Mouse (Mus musculus) heart, postnatal 14 days (tissue): Measurements from ENCODE around the gene Spag6l. TPM values are rescaled to one million over a fixed set of nuclear protein-coding genes. Genes with fewer than 3 reads are reported as not detected.
A peak's percentile ranks its signal among the peaks of the same experiment; 100 is the strongest.
"Not testable (repeated sequence)": the region's sequence is repeated elsewhere in the genome, so short reads cannot be mapped to it uniquely, and the experiment has no call there.

ENCODE experiments used
- DNase-seq, 2 experiments: peaks; one replicate each; pipeline ENCODE4 v3.0.0; 2021 to 2022
- intact Hi-C: fragments of 180-260 bp; cut with DNase I; formaldehyde crosslinking; loops from one replicate; pipeline ENCODE4 v1.15.1; 2025
- long read RNA-seq, 2 experiments: library from polyadenylated mRNA; stranded (forward); transcript quantifications; one replicate each; pipeline ENCODE4 v2.0.0; 2021
- total RNA-seq, 2 experiments: library from RNA; stranded (reverse); gene quantifications; 2 replicates each; pipeline ENCODE4 v1.2.3; 2021

Gene Spag6l
- under 1 TPM in 1 of 2 experiments, not detected in 1; 0.45 TPM for total RNA-seq
- long read RNA-seq, experiment 1, partial matches to known transcripts: 0 of 1 reads
- long read RNA-seq, experiment 1, other reads (novel, unspliced or antisense): 0 of 1 reads
- long read RNA-seq, experiment 2: 0 reads

DNA sequence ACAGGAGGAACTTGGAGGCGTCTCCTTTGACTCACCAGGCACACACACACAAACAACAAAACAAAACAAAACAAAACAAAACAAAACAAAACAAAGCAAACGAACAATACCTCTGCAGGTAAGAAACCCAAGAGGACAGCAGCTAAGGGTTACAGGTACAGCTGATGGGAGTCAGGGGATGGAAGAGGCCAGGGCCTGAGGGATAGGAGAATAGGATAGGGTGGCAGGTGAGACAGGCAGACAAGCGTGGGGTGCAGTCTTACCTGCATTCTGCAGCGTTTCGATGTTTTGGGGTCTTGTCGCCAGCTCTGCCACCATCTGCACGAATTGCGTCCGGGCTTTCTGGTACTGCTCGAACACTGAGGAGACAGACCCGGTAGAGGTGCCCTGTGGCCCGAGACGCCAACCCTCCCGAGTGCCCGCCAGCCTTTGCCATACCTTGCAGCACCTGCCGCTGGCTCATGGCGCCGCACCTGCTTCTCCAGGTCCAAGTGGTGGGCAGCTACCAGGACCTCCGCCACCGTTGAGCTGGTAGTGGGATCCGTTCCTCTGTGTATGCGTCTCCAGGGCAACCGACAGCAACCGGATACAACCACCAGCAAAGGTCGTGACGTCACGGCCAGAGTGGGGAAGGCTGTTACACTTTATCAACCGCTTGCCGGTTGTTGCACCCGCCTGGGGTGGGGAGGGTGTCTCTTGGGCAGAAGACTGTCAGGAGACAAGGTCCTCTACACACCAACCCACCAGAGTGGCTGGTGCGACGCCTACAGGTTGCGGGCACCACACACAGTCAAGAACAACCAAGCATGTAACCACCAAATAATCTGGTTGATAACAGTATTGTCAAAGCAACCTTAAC lies at the start of gene Spag6l:
Gene Spag6l, minus strand, starts transcription at position 700 of the 859 bp plus-strand sequence.
- intact Hi-C loops: no loop called here
- peak; percentile 11 to 29 for DNase-seq

DNA sequence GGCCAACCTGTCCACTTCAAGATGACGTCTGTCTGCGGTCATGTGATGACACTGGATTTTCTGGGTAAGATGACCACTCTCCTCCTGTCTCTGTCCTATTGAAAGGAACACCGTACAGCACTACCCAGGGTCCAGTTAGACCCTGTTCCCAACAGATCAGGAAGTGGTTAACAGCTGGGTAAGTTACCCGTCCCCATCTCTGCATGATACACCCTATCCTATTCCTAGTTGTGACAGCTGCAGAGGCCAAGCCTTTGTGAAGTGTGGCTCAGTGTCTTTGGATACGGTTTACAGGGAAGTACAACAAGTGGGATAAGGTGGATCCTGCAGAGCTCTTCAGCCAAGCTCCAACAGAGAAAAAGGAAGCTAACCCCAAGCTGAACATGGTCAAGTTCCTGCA lies 49.8 kb upstream of the Spag6l start:
- DNase-seq: no peak
- intact Hi-C loops: no loop called here

DNA sequence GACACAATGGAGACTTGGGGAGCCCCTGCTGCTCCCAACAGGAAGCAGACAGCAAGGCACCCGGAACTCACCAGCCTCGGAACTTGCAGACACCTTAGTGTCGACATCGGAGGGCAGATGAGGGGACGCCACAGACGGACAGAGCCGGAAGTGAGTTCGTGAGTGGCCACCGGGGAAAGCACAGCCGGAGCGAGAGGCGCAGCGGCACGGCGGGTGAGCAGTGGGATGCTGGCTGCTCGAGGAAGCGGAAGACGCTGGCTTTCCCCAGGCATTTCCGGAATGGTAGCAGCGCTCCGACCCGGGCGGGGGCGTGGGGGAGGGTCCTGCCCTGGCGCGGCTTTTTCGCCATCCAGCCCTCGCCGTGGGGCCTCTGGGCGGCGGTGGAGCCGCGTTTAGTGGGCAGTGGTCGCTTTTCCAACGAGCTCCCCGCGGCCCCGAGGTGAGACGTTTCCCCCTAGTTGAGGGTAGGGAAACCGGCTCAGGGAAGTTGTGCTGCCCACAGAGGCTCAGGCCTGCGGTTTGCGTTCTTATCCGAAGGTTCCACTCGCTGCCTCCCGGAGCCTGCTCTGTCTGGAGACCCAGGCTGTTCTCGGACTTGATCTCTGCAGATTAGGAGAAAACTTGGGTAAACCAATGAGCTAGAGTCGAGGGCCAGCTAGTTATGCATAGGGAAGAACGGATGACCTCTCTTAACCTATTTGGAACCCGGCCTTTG lies 41.5 kb upstream of the Spag6l start, which contains the start of the genes Top3b and Vpreb1:
Gene Top3b, plus strand, starts transcription at position 120 of the 715 bp plus-strand sequence.
Gene Vpreb1, minus strand, starts transcription at position 227 of the 715 bp plus-strand sequence.
- peak; percentile 85 to 89 for DNase-seq
- intact Hi-C loops: no loop called here

DNA sequence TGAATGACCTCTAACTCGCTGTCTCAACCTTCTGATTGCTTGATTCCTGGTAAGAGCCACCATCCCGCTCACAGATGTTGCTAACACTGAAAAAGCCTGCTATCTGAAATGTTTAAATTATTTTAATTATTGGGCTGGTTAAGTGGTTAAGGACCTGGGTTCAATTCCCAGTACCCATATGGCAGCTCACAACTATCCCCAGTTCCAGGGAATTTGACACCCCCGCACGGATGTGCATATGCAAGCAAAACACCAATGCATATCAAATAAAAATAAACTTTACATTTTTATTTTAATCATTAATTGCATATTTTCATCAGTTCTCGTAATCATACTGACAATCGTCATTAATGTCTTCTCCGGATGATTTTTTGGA lies 41.0 kb upstream of the Spag6l start:
- intact Hi-C loops: no loop called here
- no peak for DNase-seq

DNA sequence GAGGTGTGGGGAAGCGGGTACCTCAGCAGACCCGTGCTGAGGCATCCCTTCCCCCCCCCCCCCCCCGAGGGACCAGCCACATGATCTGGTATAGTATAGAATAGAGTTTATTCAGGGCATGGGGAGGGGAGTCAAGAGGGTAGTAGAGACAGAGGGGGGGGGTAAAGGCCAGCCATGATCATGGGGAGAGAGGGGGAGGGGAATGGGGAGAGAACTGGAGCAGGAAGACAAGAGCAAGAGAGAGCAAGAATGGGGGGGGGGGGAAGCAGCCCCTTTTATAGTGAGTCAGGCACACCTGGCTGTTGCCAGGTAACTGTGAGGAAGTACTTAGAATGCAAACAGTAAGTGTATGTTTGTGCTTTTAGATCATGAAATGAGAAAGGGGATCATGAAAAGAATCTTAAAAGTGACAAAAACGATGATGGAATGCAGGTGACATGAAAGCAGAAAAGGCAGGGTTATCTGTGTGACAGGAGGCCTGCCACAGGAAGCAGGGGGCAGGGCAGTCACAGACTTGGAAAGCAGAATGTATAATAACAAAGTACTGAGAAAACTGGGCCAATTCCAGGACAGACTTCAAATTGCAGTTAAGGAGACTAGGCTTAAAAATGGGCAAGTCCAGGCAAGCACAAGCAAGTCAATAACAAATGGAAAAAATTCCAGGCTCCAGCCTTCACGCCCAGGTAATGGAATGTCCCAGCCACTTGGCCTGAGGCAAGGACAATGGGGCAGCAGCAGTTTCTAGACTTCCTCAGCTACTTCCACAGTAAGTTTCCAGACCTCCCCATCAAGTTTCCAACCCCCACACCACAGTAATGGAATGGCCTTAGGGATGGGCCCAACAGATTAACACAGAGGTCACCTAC lies 36.7 kb upstream of the Spag6l start:
- DNase-seq: peak in 1 of 2 experiments; percentile 11
- intact Hi-C loops: no loop called here

DNA sequence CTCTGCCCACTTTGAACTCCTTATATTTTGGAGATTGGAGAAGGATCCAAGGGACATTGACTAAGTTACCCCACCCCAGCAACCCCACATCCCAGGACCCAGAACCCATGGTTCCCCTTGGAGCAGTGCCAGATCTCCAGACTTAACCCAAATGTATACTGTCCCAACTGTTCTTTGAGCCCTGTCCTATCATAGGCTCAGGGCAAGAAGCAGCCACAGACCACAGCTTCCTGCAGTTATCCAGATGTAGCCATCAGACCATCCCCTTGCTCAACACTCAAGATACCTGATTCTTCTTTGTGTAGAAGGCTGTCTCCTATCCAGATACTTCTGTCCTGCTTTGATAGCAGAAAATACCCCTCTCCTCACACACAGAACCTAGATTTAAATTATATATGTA lies 36.0 kb upstream of the Spag6l start:
- intact Hi-C loops: no loop called here
- DNase-seq: no peak

DNA sequence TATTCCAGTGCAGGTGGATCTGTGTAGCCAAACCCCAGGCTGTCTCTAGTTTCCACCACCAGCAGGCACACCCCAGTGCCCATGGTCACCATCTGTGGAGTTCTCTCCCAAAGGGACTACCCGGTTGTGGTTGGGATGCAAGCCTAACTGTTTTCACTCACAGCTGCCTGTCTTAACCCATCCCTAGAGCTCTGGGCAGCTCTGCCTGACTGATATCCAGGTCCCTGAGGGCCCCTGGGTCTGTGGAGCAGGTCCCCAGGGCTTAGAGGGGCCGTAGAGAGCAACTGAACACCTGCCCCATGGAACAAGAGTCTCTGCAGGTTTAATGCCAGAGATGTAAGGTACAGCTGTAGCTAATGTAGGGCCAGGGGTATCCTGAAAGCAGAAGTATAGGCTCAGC lies 34.7 kb upstream of the Spag6l start, which contains the start of gene Igll1:
Gene Igll1, minus strand, starts transcription at position 8 of the 400 bp plus-strand sequence.
- intact Hi-C loops: no loop called here
- no peak for DNase-seq

DNA sequence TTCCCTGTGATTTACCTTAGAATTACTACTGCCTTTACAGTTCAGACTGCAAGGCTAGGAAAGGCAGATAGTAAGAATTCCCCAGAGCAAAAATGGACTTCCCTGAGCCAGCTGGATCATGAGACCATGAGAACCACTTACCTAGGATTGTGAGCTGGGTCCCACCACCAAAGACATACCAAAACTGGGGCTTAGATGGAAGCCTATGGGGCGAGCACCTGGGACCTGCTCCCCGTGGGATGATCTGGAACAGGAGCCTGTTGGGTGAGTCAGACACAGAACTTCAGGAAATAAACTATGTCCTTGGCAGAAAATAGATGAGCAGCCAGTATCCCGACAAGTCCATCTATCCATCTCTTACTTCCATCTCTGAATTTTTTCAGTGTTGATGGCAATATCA lies 33.0 kb upstream of the Spag6l start:
- DNase-seq: no peak
- intact Hi-C loops: no loop called here

DNA sequence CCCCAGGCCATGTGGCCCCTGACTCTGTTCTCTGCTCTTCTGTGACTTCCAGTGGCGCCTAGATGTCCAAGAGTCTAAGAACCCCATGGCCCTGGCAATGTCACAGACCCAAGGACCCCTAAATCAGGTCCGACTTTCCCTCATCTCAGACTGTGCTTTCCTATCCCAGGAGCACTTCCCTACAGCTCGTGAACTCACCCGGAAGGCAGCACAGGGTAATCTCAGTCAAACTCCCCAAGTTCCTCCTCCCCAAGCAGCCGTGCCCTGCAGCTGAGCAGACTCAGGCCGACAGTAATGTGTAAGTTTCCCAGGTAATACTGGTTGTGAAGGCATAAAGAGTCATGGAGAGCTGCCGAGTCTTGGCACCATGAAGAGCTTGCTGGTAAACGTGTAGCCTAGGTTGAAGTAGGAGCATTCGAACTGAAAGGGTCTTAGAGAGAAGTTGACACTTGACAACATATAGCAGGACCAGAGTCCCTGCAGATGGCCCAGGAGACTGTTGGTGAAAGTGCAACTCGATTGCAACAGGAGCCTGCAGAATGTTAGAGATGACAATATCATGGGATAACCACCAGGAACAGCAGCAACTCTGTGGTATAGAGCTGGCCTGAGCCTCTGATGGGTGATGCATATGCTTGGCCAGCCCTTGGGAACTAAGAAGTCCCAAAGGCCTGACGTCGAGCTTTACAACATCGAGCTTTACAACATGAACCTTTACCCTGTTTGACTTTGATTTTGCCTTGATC lies 27.6 kb upstream of the Spag6l start:
- DNase-seq: no peak
- intact Hi-C loops: no loop called here

DNA sequence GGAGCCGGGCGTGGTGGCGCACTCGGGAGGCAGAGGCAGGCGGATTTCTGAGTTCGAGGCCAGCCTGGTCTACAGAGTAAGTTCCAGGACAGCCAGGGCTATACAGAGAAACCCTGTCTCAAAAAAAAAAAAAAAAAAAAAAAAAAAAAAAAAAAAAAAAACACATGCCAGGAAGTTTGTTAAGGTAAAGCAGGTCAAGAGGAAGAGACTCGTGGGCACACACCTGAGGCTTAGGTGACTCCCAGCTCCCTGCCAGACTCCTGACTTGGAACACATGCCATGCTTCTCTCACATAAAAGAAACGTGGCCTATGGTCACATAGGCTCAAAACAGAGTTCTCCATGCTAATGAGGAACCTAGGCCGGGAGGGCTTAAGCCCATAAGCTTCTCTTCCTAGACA lies 26.8 kb upstream of the Spag6l start:
- DNase-seq, intact Hi-C loops: not testable (repeated sequence)

DNA sequence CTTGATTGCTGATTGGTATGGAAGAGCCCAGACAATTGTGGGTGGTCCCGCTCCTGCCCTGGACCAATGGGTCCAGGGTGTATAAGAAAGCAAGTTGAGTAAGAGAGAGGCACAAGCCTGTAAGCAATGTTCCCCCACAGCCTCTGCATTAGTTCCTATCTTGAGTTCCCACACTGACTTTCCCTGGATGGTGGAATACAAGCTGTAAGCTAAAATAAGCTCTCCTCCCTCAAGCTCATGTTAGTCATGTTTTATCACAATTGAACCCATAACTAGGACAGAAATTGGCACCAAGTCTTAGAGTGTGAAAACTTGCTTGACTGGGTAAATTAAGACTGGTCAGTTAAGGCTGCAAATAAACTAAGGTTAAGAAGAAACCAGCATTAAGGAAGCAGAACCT lies 26.3 kb upstream of the Spag6l start:
- intact Hi-C loops: loop anchor here (2.0 kb wide), 1 partner anchor 57 kb away; no protein-coding TSS in a partner anchor
- DNase-seq: no peak

DNA sequence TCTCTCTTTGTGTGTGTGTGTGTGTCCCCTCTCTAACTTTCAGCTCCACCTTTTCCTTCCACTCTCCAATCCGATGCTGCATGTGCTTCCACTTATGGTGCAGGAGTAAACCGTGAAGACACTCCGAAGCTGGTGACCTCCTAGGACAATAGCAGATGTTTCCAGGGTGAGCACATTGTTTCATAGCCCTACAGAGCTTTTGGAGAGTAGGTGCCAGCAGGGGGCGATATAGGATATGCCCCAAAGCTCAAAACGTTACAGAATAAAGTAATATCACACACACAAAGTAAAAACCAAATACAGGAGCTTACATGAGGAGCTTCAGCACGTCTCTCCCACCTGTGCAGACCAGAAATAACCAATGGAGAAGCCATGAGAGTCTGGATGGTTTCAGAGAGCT lies 25.6 kb upstream of the Spag6l start:
- DNase-seq: peak; percentile 65 to 69
- intact Hi-C loops: loop anchor here (2.0 kb wide), 1 partner anchor 58 kb away; no protein-coding TSS in a partner anchor

DNA sequence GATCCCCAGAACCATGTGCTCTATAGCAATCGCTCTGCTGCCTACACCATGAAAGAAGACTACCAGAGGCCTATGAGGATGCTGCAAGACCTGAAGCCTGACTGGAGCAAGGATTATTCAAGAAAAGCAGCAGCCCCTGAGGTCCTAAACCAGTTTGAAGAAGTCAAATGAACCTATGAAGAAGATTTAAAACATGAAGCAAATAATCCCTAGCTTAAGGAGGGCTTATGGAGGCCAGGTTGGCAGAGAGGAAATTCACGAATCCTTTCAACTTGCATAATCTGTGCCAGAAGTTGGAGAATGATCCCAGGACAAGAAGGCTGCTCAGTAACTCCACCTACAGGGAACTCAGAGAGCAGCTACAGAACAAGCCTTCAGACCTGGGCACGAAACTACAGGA lies 23.2 kb upstream of the Spag6l start:
- intact Hi-C loops: no loop called here
- no peak for DNase-seq

DNA sequence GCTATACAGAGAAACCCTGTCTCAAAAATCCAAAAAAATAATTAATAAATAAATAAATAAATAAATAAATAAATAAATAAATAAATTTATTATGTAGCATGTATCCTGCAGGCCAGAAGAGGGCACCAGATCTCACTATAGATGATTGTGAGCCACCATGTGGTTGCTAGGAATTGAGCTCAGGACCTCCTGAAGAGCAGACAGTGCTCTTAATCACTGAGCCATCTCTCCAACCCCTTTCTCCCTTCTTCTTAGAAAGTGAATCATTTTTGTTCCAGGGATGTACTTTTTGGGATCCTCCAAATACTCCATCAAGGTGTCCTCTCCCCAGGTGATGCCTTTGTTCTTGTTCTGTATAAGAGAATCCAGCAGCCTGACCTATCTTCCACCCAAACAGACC lies 19.9 kb upstream of the Spag6l start:
- no peak for DNase-seq
- intact Hi-C loops: no loop called here

DNA sequence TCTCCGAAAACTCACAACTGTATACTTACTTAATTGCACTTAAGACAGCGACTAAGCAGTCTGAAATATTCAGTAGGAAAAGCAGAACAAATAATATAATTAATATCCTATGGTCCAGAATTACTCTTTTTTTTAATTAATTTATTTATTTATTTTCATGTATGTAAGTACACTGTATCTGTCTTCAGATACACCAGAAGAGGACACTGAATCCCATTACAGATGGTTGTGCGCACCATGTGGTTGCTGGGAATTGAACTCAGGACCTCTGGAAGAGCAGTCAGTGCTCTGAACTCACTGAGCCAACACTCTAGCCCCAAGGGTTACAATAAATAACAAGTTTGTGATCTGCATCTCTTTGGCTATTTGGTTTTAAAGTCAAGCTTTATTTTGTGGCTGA lies 415 bp upstream of the Spag6l start:
- intact Hi-C loops: no loop called here
- DNase-seq: no peak

DNA sequence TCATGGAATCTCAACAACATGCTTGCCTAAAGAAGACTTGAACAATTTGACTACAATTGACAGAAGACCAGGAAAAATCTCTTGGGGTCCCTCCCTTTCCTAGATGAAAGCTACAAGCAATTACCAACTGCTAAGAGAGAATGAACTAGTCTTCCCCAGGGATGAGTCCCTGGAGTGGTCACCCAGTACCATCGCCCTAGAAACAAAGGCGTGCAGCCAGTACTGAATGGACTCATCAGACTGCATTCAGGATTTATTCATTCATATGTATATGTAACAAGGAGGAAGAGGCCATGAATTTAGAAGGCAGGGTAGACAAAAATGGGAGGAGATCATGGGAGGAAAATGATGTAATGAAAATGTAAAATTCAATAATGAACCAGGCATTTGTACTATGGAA lies 3.0 kb downstream of the Spag6l start:
- intact Hi-C loops: no loop called here
- no peak for DNase-seq

DNA sequence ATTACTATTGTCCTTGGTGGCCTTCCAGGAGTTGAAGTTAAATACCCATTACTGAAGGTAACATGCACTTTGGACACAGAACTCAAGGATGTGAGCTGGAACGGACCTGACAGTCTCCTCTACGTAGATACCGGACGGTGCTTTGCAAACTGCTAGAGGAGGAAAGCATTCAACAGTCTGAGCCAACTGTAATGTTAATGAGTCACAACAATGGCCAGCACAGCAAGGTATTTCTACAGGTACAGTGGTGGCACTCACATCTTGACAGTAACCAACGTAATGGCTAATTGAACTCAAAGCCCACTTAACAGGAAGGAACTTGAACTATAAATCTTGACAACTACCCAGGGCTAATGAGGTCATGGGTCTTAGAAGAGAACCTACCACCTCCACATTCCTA lies 3.8 kb downstream of the Spag6l start:
- intact Hi-C loops: no loop called here
- no peak for DNase-seq

DNA sequence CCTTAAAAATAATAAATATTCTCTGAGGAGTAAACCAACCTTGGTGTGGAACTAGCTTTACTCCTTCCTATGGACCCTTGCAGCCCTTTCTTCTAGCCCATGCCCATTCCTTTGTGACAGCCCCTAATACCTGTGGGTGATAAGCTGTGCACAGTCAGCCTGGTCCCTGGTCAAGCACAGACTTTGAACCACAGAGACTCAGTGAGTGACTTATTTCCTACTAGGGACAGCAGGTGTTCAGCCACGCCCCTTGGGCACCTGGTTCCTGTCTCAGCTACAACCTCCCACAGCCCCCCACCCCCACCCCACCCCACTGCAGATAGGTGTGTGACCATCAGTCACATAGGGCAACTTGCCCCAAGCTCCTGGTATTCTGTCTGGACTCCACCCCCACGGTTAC lies 22.9 kb downstream of the Spag6l start:
- intact Hi-C loops: no loop called here
- DNase-seq: no peak
